Mouse (Mus musculus) liver, adult 2 months (tissue): ENCODE data around the gene Nudt9.

Source experiments
- CTCF ChIP-seq: fragments of 200-500 bp; IDR thresholded peaks from 2 replicates; pipeline ENCODE4 v1.5.1; 2011; ENCODE audit warnings: low read depth, low read length, control low read depth
- POLR2A ChIP-seq: fragments of 200-500 bp; IDR thresholded peaks from 2 replicates; pipeline ENCODE4 v1.6.1; 2011; ENCODE audit warnings: low read length, control low read depth; ENCODE audit not compliant: insufficient read depth; ENCODE audit errors: extremely low read depth

DNA sequence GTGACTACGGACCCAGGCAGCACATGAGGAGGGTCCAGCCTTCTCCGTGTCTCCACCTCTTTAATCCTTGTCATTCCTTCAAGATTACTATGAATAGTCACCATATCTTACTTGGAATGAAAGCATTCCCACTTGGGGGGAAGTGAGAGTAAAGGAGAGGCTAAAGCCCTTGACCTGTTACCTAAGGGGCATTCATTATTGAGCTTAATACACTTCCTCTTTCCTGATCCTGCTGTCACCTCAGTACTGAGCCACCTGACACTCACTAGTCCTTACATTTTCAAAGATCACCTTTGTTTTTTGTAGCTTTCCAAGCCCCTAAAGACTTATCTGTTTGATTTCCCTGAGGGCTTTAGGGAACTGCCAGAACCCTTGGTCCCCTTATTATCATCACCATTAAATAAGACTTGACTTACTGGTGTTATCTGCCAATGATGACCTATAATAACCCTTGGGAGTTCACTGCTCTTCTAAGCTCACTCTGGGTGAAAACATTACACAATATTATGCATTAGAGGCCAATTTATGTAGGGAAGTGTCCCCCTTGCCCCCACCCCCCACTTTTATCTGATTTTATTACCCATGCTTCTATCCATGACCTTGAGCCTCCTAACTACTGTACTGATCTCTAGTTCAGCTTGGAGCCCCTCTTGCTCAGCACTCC lies 13.5 kb upstream of the Nudt9 start:
- TF ChIP-seq CTCF (no peak), POLR2A (no peak)
